Mouse (Mus musculus) adrenal gland, postnatal 0 days (tissue): ENCODE data around the gene Slc6a21. TPM values are rescaled to one million over a fixed set of nuclear protein-coding genes. Genes with fewer than 3 reads are reported as not detected.

Experiments
- polyA plus RNA-seq: library from polyadenylated mRNA; unstranded; fragments of >200 nt; fragmentation: Nextera tagmentation; extraction: Ambion mirVana; gene quantifications from 2 replicates; pipeline ENCODE4 v1.2.1, GENCODE M21; 2015

The Slc6a21 gene
- polyA plus RNA-seq: not detected in 2 replicates

DNA sequence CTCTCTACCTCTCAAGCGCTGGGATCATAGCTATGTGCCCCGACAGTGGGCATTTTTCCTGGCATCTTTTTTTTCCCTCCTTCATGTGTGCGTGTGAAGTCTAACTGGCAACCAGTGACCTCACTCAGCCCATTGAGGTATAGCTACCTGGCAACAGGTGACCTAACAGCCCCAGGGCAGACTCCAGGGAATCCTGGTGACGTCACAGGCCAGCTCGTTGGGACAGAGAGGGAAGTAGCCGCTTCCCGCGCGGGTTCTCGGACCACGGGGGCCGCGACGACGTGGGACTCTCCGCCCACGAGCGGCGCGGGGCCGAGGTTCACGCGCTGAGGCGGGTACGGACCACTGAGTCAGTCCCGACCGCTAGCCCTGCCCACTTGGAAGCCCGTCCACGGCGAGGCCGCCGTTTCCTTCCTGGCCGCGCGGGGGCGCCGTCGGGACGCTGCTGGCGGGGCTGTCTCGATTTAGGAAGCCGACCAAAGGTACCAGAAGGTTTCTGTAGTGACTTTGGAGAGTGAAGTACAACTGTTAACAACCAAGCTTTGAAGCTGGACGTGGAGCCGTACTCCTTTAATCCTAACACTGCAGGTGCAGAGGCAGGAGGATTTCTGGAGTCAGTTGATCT is at the start of gene Slc6a21:
Gene Slc6a21 (plus strand): TSS at position 378 of the 625 bp plus-strand sequence.

DNA sequence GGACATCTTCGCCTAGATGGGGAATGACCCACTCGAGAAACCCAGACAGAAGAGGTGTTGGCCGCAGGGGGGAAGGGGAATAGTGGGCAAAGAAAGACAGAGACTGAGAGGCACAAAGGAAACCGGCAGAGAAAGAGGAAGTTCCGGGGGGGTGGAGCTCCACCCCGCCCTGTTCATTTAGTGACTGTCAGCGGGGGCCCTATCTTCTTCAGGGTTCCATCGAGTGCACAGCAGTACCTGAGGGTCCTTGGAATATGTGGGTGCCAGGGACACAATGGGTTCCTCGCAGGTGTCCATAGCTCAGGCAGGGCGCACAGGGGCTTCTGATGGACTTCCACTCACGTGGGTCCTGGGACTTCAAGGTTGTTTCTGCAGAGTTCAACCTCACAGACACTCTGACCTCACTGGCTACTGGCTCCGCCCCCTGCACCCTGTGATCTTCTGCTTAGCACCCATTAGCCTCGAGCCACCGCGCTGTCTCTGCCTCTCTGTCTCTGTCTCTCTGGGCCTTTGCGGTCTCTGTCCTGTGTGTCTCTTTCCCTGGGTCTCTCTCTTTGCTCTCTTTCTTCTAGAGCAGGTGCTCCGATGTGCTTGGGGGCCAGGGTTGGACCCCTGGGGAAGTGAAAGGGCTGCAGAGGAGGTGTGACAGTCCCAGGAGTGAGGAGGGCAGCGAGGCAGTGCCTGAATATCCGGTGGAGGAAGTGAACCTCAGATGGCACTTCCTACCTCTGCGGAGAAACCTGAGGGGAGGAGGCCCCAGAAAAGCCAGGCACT is 38.4 kb upstream of the Slc6a21 start, which contains the start of gene Cd37:
Gene Cd37 (minus strand): TSS at position 393 of the 774 bp plus-strand sequence.

DNA sequence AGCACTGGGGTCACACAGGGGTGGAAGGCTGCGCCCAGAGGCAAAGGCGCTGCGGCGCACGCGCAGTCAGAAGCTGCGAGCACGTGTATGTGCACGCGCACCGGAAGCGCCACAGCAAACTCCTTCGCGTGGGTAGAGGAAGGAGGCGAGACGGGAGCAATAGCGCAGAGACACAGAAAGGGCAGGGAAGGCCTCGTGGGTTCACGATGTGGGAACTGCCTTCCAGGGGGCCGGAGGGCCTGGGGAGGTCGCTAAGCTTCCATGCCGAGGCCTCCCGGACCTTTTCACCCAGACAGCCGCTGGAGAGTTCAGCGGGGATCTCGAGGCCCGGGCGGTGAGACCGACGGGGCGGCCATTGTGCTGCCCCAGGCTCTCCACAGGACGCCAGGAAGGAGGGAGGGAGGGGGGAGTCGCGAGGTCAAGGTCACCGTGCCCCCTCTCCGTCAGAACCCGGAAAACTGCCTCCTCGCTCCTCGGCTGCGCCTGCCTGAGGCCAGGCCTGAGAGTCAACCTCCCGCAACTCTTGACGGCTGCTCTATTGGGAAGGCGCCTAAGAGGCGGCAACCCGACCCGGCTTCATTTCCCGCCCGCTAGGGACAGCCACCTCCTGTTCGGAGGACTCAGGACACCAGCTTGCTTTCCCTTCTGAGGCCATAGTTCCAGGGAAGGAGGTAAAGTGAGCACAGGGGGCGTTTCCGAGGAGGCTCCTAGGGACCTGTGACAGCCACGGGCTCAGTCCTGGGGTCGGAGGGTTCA is 36.5 kb upstream of the Slc6a21 start, which contains the start of gene Slc6a16:
Gene Slc6a16 (plus strand): TSS at position 453 of the 756 bp plus-strand sequence.

DNA sequence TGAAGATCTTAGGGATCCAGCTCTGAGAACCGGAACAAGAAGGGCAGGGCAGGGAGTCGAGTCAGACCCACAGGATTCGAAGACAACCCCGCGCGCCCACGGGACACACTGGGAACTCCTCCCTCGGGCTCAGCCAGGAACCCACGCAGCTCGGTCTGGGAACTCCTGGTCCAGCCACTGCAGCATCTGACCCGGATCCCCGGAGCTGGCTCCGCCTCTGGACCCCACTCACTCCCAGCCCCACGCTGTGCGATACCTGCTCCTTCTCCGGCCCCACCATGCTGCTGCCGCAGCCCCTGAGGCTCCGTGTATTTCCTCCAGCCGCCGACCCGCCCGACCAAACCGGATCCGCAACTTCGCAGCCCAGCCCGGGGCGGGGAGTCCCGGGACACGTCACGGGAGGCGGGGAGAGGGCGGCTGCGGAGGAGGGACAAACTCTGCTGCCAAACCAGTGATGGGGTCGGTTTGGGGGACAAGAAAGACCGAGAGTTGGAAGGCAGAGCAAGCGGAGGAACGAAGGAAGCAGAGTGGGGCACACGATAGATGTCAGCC is 56.2 kb downstream of the Slc6a21 start, which contains the start of gene Trpm4:
Gene Trpm4 (minus strand): TSS at position 350 of the 552 bp plus-strand sequence.

DNA sequence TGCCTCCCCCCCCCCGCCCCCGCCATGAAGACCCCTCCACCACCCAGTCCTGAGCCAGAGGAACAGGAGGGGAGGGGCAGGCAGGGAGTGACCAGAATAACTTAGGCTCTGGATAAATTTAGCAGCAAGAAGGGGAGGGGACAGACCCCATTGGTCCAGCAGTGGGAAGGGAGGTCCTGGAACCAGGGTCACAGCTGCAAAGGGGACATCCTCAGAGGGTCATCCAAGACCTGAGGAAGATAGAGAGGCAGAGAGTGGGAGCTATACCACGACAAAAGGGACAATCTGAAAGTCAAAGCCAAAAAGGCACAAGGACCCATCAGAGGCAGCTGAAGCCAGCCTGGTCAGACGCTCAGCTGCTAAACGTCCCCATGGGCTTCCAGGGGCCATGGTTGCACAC is 57.7 kb downstream of the Slc6a21 start, which contains the start of gene Hrc:
Gene Hrc (plus strand): TSS at position 235 of the 400 bp plus-strand sequence.

Other genes with a start within 250 kb of the Slc6a21 start
- 4.1 and 6.1 TPM in 2 replicates for gene Prr12, start 224.6 kb upstream of the Slc6a21 start, polyA plus RNA-seq
- 72.0 and 75.6 TPM in 2 replicates for gene Nosip, start 215.1 kb upstream of the Slc6a21 start, polyA plus RNA-seq
- 21.2 and 23.8 TPM in 2 replicates for gene Prrg2, start 214.8 kb upstream of the Slc6a21 start, polyA plus RNA-seq
- 173 and 202 TPM in 2 replicates for gene Rcn3, start 185.3 kb upstream of the Slc6a21 start, polyA plus RNA-seq
- 193 and 264 TPM in 2 replicates for gene Fcgrt, start 173.7 kb upstream of the Slc6a21 start, polyA plus RNA-seq
- gene Rps11, start 153.1 kb upstream of the Slc6a21 start, polyA plus RNA-seq: 1,100 and 1,135 TPM in 2 replicates
- 1,896 and 3,552 TPM in 2 replicates for gene Rpl13a, start 148.8 kb upstream of the Slc6a21 start, polyA plus RNA-seq
- 1.4 and 2.1 TPM in 2 replicates for gene Gm45713, start 141.3 kb upstream of the Slc6a21 start, polyA plus RNA-seq
- 6.1 and 11.0 TPM in 2 replicates for gene Flt3l, start 141.1 kb upstream of the Slc6a21 start, polyA plus RNA-seq
- 67.2 and 75.8 TPM in 2 replicates for gene Pih1d1, start 123.2 kb upstream of the Slc6a21 start, polyA plus RNA-seq
- 25.3 and 34.0 TPM in 2 replicates for gene Aldh16a1, start 122.9 kb upstream of the Slc6a21 start, polyA plus RNA-seq
- 0.11 and 0.16 TPM in 2 replicates for gene Slc17a7, start 113.6 kb upstream of the Slc6a21 start, polyA plus RNA-seq
- not detected in 2 replicates for gene Gfy, start 97.9 kb upstream of the Slc6a21 start, polyA plus RNA-seq
- gene Pth2, start 96.5 kb upstream of the Slc6a21 start, polyA plus RNA-seq: not detected in 2 replicates
- gene Ccdc155, start 72.6 kb upstream of the Slc6a21 start, polyA plus RNA-seq: 0.30 and 0.47 TPM in 2 replicates
- 1.6 and 1.8 TPM in 2 replicates for gene Dkkl1, start 65.4 kb upstream of the Slc6a21 start, polyA plus RNA-seq
- 28.7 and 32.9 TPM in 2 replicates for gene Tead2, start 61.8 kb upstream of the Slc6a21 start, polyA plus RNA-seq
- 3.9 and 5.3 TPM in 2 replicates for gene Cd37, start 38.4 kb upstream of the Slc6a21 start, polyA plus RNA-seq
- 0.08 TPM in 1 of 2 replicates, not detected in the other for gene Slc6a16, start 36.4 kb upstream of the Slc6a21 start, polyA plus RNA-seq
- gene Trpm4, start 56.3 kb downstream of the Slc6a21 start, polyA plus RNA-seq: 12.4 and 14.0 TPM in 2 replicates
- 0.54 and 1.4 TPM in 2 replicates for gene Hrc, start 57.8 kb downstream of the Slc6a21 start, polyA plus RNA-seq
- 2.6 and 3.3 TPM in 2 replicates for gene Ppfia3, start 89.5 kb downstream of the Slc6a21 start, polyA plus RNA-seq
- 3.1 and 3.2 TPM in 2 replicates for gene Lin7b, start 93.1 kb downstream of the Slc6a21 start, polyA plus RNA-seq
- 67.6 and 113 TPM in 2 replicates for gene Snrnp70, start 118.2 kb downstream of the Slc6a21 start, polyA plus RNA-seq
- 0.06 and 0.09 TPM in 2 replicates for gene Kcna7, start 128.1 kb downstream of the Slc6a21 start, polyA plus RNA-seq
- 0.44 and 0.46 TPM in 2 replicates for gene Ntf5, start 136.2 kb downstream of the Slc6a21 start, polyA plus RNA-seq
- gene Lhb, start 143.3 kb downstream of the Slc6a21 start, polyA plus RNA-seq: not detected in 2 replicates
- gene Gys1, start 157.3 kb downstream of the Slc6a21 start, polyA plus RNA-seq: 7.8 and 11.6 TPM in 2 replicates
- gene Ruvbl2, start 160.6 kb downstream of the Slc6a21 start, polyA plus RNA-seq: 45.5 and 60.2 TPM in 2 replicates
- 4,437 and 5,089 TPM in 2 replicates for gene Ftl1, start 182.4 kb downstream of the Slc6a21 start, polyA plus RNA-seq
- 172 and 189 TPM in 2 replicates for gene Bax, start 189.4 kb downstream of the Slc6a21 start, polyA plus RNA-seq
- 0.33 and 0.91 TPM in 2 replicates for gene Tulp2, start 204.4 kb downstream of the Slc6a21 start, polyA plus RNA-seq
- gene Gm45808, start 209.3 kb downstream of the Slc6a21 start, polyA plus RNA-seq: 0.35 and 0.77 TPM in 2 replicates
- gene Dhdh, start 211.3 kb downstream of the Slc6a21 start, polyA plus RNA-seq: 9.9 and 22.7 TPM in 2 replicates
- gene Nucb1, start 232.9 kb downstream of the Slc6a21 start, polyA plus RNA-seq: 163 and 205 TPM in 2 replicates
- gene Ppp1r15a, start 248.8 kb downstream of the Slc6a21 start, polyA plus RNA-seq: 25.5 and 32.7 TPM in 2 replicates
- gene Plekha4, start 248.8 kb downstream of the Slc6a21 start, polyA plus RNA-seq: 8.4 and 12.0 TPM in 2 replicates